Comparison of ENCODE assay signal across 21 mouse cellular contexts in the genomic region with DNA sequence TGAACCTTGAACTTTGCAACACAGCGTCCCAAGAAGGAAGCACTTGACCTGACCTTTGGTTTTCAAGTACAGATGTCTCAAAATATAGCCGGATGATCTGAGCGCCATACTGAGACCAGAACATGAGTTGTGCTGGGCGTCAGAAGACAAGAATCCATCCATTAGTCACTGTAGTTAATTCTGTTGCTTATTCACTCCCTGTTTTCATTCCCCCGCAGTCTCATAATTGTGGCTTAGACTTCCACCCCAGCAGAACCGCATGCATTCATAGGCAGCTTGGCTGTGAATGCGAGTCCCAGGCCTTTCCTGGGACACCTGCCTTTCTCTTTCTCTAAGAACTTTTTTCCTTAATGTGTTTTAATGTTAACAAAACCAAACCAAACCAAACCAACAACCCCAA. TPM values are rescaled to one million over a fixed set of nuclear protein-coding genes. Genes with fewer than 3 reads are reported as not detected.
"Had no signal": no experiment of that assay in that cellular context is flagged by ENCODE, and none has a peak within 500 bp of the region (broad histone marks: within the 10 kb centered on the region; RNA-seq: fewer than 3 reads in every experiment).

No protein-coding gene starts in this region.

- H3K4me2 ChIP-seq: liver, embryonic 15.5 days; lung, embryonic 15.5 days; midbrain, embryonic 11.5 days; midbrain, embryonic 13.5 days; midbrain, embryonic 15.5 days; neural tube, embryonic 13.5 days; neural tube, embryonic 15.5 days; stomach, embryonic 15.5 days had no signal

- H3K4me3 ChIP-seq: liver, embryonic 15.5 days; lung, embryonic 15.5 days; megakaryocyte, embryonic 14.5 days; midbrain, embryonic 13.5 days; midbrain, embryonic 15.5 days; myocyte; neural tube, embryonic 13.5 days; neural tube, embryonic 15.5 days; stomach, embryonic 15.5 days had no signal

- H3K9me3 ChIP-seq: liver, embryonic 15.5 days; lung, embryonic 15.5 days; megakaryocyte, embryonic 14.5 days; midbrain, embryonic 13.5 days; midbrain, embryonic 15.5 days; neural tube, embryonic 13.5 days; neural tube, embryonic 15.5 days; stomach, embryonic 15.5 days had no signal

- DNase-seq: liver, postnatal 0 days; lung, adult 2 months; lung, postnatal 14 days; lung, postnatal 36 days; right cerebral cortex, postnatal 25 days; thymus, adult 18-20 months; thymus, postnatal 14 days; thymus, postnatal 36 days had no signal

- H3K27ac ChIP-seq: liver, embryonic 15.5 days; lung, embryonic 15.5 days; macrophage; midbrain, embryonic 13.5 days; midbrain, embryonic 15.5 days; neural tube, embryonic 13.5 days; neural tube, embryonic 15.5 days; stomach, embryonic 15.5 days; stomach, postnatal 0 days had no signal

- H3K36me3 ChIP-seq: liver, embryonic 15.5 days; lung, embryonic 15.5 days; midbrain, embryonic 13.5 days; midbrain, embryonic 15.5 days; neural tube, embryonic 13.5 days; neural tube, embryonic 15.5 days; stomach, embryonic 15.5 days had no signal

- H3K27me3 ChIP-seq: liver, embryonic 15.5 days; lung, embryonic 15.5 days; midbrain, embryonic 13.5 days; midbrain, embryonic 15.5 days; neural tube, embryonic 13.5 days; neural tube, embryonic 15.5 days; stomach, embryonic 15.5 days had no signal

- H3K4me1 ChIP-seq: liver, embryonic 15.5 days; lung, embryonic 15.5 days; megakaryocyte, embryonic 14.5 days; midbrain, embryonic 13.5 days; midbrain, embryonic 15.5 days; neural tube, embryonic 13.5 days; stomach, embryonic 15.5 days had no signal

- H3K9ac ChIP-seq: liver, embryonic 15.5 days; liver, postnatal 0 days; lung, embryonic 15.5 days; midbrain, embryonic 13.5 days; midbrain, embryonic 15.5 days; neural tube, embryonic 13.5 days; neural tube, embryonic 15.5 days; stomach, embryonic 15.5 days had no signal

- ATAC-seq: liver, postnatal 0 days; lung, postnatal 0 days; midbrain, embryonic 13.5 days; midbrain, embryonic 15.5 days had no signal

RNA-seq across cellular contexts. Expression of a gene that starts 33.8 kb away (rescaled TPM):
- polyA plus RNA-seq: macrophage had no signal
